Mouse (Mus musculus): ENCODE data around the gene Aspa. TPM values are rescaled to one million over a fixed set of nuclear protein-coding genes. Genes with fewer than 3 reads are reported as not detected.

Gene Aspa
- polyA plus RNA-seq, 1 experiment = 57.9 TPM

DNA sequence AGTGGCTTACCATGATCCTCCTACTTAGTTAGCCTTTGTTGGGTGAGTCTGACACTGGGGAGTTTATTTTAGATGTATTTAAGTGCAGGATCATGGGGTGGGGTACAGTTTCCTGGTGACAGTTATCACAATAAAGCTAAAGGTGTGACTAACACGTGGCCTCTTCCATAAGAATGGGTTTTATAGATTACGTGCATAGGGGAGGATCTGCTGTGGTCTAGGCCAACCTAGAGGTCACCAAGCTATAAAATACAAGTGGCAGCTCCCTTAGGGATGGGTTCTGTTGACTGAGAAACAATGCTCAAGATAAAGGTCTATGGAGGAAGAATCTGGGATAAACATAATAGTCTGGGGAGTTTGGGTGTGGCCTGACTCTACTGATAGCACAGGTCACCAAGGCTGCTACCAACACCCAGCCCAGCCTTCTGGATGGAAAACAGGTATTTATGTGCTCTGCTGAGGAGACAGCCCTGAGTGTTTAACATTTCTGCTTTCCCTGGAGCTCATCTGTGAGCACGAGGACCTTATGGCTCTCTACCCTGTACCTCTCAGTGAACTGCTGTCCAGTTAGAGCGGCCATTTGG, 71.9 kb downstream of the Aspa start:
- H3K4me3 ChIP-seq (replicated peaks; ENCODE audit: insufficient read depth, low read depth, low read length) = no peak overlapping the region
- TF ChIP-seq CTCF (IDR thresholded peaks at IDR 0.05; ENCODE audit: borderline replicate concordance, insufficient read depth, low read depth, low read length) = no peak
- DNase-seq = no peak
- no peak overlapping the region for H3K27ac ChIP-seq (ENCODE audit: insufficient read depth, low read length)
- no peaks in the 10 kb centered on the region for H3K27me3 ChIP-seq (ENCODE audit: control insufficient read depth, insufficient read depth, low read length)
- WGBS = 72% methylated on average over 4 of the region's 4 CpGs
- H3K4me1 ChIP-seq (ENCODE audit: control insufficient read depth, insufficient read depth, low read length) = no peaks in the 10 kb centered on the region

Other genes with a start within 250 kb of the Aspa start
- gene Itgae, start 239.0 kb downstream of the Aspa start, polyA plus RNA-seq (2012; rRNA removed) = 0.24 and 0.33 TPM in 2 replicates
- gene Haspin, start 191.3 kb downstream of the Aspa start, polyA plus RNA-seq (2012; rRNA removed) = 0.05 and 0.10 TPM in 2 replicates
- gene P2rx5, start 169.2 kb downstream of the Aspa start, polyA plus RNA-seq (2012; rRNA removed) = 4.5 and 6.2 TPM in 2 replicates
- 78.7 and 80.6 TPM in 2 replicates for gene Emc6, start 152.6 kb downstream of the Aspa start, polyA plus RNA-seq (2012; rRNA removed)
- 15.9 and 16.5 TPM in 2 replicates for gene Tax1bp3, start 152.5 kb downstream of the Aspa start, polyA plus RNA-seq (2012; rRNA removed)
- 26.6 and 26.9 TPM in 2 replicates for gene Ctns, start 130.6 kb downstream of the Aspa start, polyA plus RNA-seq (2012; rRNA removed)
- 4.1 and 4.5 TPM in 2 replicates for gene Shpk, start 130.1 kb downstream of the Aspa start, polyA plus RNA-seq (2012; rRNA removed)
- 0.16 and 0.33 TPM in 2 replicates for gene Trpv1, start 95.3 kb downstream of the Aspa start, polyA plus RNA-seq (2012; rRNA removed)
- 0.19 and 0.46 TPM in 2 replicates for gene Trpv3, start 62.2 kb downstream of the Aspa start, polyA plus RNA-seq (2012; rRNA removed)
- not detected in 2 replicates for gene Gm49340, start 145 bp upstream of the Aspa start, polyA plus RNA-seq (2012; rRNA removed)
- 0.08 and 0.22 TPM in 2 replicates for gene Spata22, start 145 bp upstream of the Aspa start, polyA plus RNA-seq (2012; rRNA removed)
- not detected in 2 replicates for gene Olfr20, start 21.2 kb upstream of the Aspa start, polyA plus RNA-seq (2012; rRNA removed)
- not detected in 2 replicates for gene Olfr376, start 41.6 kb upstream of the Aspa start, polyA plus RNA-seq (2012; rRNA removed)
- gene Olfr1, start 70.0 kb upstream of the Aspa start, polyA plus RNA-seq (2012; rRNA removed) = not detected in 2 replicates
- gene Olfr378, start 98.9 kb upstream of the Aspa start, polyA plus RNA-seq (2012; rRNA removed) = not detected in 2 replicates
- gene Olfr380, start 127.9 kb upstream of the Aspa start, polyA plus RNA-seq (2012; rRNA removed) = not detected in 2 replicates
- gene Olfr381, start 162.0 kb upstream of the Aspa start, polyA plus RNA-seq (2012; rRNA removed) = not detected in 2 replicates
- gene Olfr382, start 187.6 kb upstream of the Aspa start, polyA plus RNA-seq (2012; rRNA removed) = not detected in 2 replicates

Measured in cerebellum, adult 2 months (tissue).